Mouse (Mus musculus) midbrain, embryonic 14.5 days (tissue): Measurements from ENCODE around the gene Ifi211. TPM values are rescaled to one million over a fixed set of nuclear protein-coding genes. Genes with fewer than 3 reads are reported as not detected.
A peak's percentile ranks its signal among the peaks of the same experiment; 100 is the strongest.
"Not testable (repeated sequence)": the region's sequence is repeated elsewhere in the genome, so short reads cannot be mapped to it uniquely, and the experiment has no call there.

Source experiments
- ATAC-seq: fragments of 200-750 bp; cut with Nextera tagmentation; 2 replicates; pipeline ENCODE4 v1.8.0; 2017; ENCODE audit warnings: moderate number of reproducible peaks, moderate library complexity; ENCODE audit not compliant: low FRiP score, low TSS enrichment
- DNase-seq: peaks from one replicate; pipeline ENCODE4 v3.0.0-alpha.2; 2015
- H3K27ac ChIP-seq: fragments of 300-500 bp; sonication (generic); replicated peaks from 2 replicates; pipeline ENCODE4 v1.5.1; 2014; ENCODE audit warnings: mild to moderate bottlenecking, low read depth, low read length, moderate library complexity
- H3K27me3 ChIP-seq: fragments of 300-500 bp; sonication (generic); 2 replicates; pipeline ENCODE4 v1.6.1; 2014; ENCODE audit warnings: low read length, control low read depth, mixed read lengths; ENCODE audit not compliant: control insufficient read depth, insufficient read depth
- H3K36me3 ChIP-seq: fragments of 300-500 bp; sonication (generic); 2 replicates; pipeline ENCODE4 v1.6.1; 2014; ENCODE audit warnings: low read length, control low read depth; ENCODE audit not compliant: control insufficient read depth, insufficient read depth
- H3K4me1 ChIP-seq: fragments of 300-500 bp; sonication (generic); 2 replicates; pipeline ENCODE4 v1.6.1; 2014; ENCODE audit warnings: mild to moderate bottlenecking, antibody characterized with exemption, low read length, control low read depth; ENCODE audit not compliant: control insufficient read depth, insufficient read depth
- H3K4me2 ChIP-seq: fragments of 300-500 bp; sonication (generic); 2 replicates; pipeline ENCODE4 v1.6.1; 2014; ENCODE audit warnings: mild to moderate bottlenecking, low read length, moderate library complexity
- H3K4me3 ChIP-seq: fragments of 300-500 bp; sonication (generic); replicated peaks from 2 replicates; pipeline ENCODE4 v1.5.1; 2014; ENCODE audit warnings: low read depth, low read length
- H3K9ac ChIP-seq: fragments of 300-500 bp; sonication (generic); replicated peaks from 2 replicates; pipeline ENCODE4 v1.6.1; 2014; ENCODE audit warnings: mild to moderate bottlenecking, low read length, moderate library complexity
- H3K9me3 ChIP-seq: fragments of 300-500 bp; sonication (generic); 2 replicates; pipeline ENCODE4 v1.6.1; 2016; ENCODE audit warnings: low read length, control low read depth, mixed read lengths; ENCODE audit not compliant: control insufficient read depth
- WGBS: fragments of 180-500 bp; shearing (Covaris S2); extraction: QIAGEN DNeasy Blood & Tissue Kit; methylation state at CpG from one replicate; pipeline ENCODE4 v1.1.7; 2014; 5-methylcytosine and 5-hydroxymethylcytosine counted together
- polyA plus RNA-seq: library from polyadenylated mRNA; unstranded; fragments of >200 nt; fragmentation: Nextera tagmentation; extraction: Ambion mirVana; gene quantifications from 2 replicates; pipeline ENCODE4 v1.2.1, GENCODE M21; 2014

The Ifi211 gene
- 2.8 TPM in 1 of 2 replicates, not detected in the other for polyA plus RNA-seq

GRCm38 (mm10) chr1:173912548-173913255 is at the start of gene Ifi211:
Gene Ifi211 (minus strand): TSS chr1:173913046.
- H3K27me3 ChIP-seq, H3K9ac ChIP-seq, H3K9me3 ChIP-seq, H3K27ac ChIP-seq, H3K4me2 ChIP-seq, H3K36me3 ChIP-seq, ATAC-seq, DNase-seq, H3K4me3 ChIP-seq, H3K4me1 ChIP-seq: not testable (repeated sequence)
- WGBS: 93% methylated on average over 6 of the region's 6 CpGs

GRCm38 (mm10) chr1:173961491-173961890 is 48.6 kb upstream of the Ifi211 start:
- H3K27me3 ChIP-seq, H3K9ac ChIP-seq, H3K36me3 ChIP-seq, H3K27ac ChIP-seq, ATAC-seq, DNase-seq, H3K4me3 ChIP-seq, H3K4me1 ChIP-seq, H3K4me2 ChIP-seq, H3K9me3 ChIP-seq: not testable (repeated sequence)
- WGBS: 95% methylated on average over 1 of the region's 1 CpGs

- DNase-seq, H3K27ac ChIP-seq, H3K4me1 ChIP-seq, H3K36me3 ChIP-seq, H3K27me3 ChIP-seq, H3K4me2 ChIP-seq, H3K9ac ChIP-seq, H3K4me3 ChIP-seq, H3K9me3 ChIP-seq: not testable (repeated sequence)
- ATAC-seq: peak; percentile 50; the same call in 1 of the 2 replicates
- 47% methylated on average over 3 of the region's 3 CpGs for WGBS
Measured at GRCm38 (mm10) chr1:173959998-173960397, 47.2 kb upstream of the Ifi211 start.

GRCm38 (mm10) chr1:173955839-173956527 is 43.1 kb upstream of the Ifi211 start:
- H3K27ac ChIP-seq, H3K9ac ChIP-seq, H3K36me3 ChIP-seq, H3K4me1 ChIP-seq, H3K4me2 ChIP-seq, DNase-seq, H3K9me3 ChIP-seq, H3K27me3 ChIP-seq, ATAC-seq, H3K4me3 ChIP-seq: not testable (repeated sequence)
- WGBS: 80% methylated on average over 3 of the region's 3 CpGs

GRCm38 (mm10) chr1:173955071-173955796 is 42.4 kb upstream of the Ifi211 start:
- ATAC-seq (no peak), DNase-seq (no peak)
- H3K9me3 ChIP-seq: no peaks in the 10 kb centered on the region
- WGBS: 92% methylated on average over 2 of the region's 2 CpGs
- H3K36me3 ChIP-seq: no peaks in the 10 kb centered on the region
- no peaks in the 10 kb centered on the region for H3K27me3 ChIP-seq
- no peak overlapping the region for H3K4me3 ChIP-seq
- no peak overlapping the region for H3K27ac ChIP-seq
- H3K4me2 ChIP-seq: no peak overlapping the region
- no peaks in the 10 kb centered on the region for H3K4me1 ChIP-seq
- H3K9ac ChIP-seq: no peak overlapping the region

- H3K9ac ChIP-seq: no peak overlapping the region
- ATAC-seq (no peak), DNase-seq (no peak)
- H3K4me2 ChIP-seq: no peak overlapping the region
- no peaks in the 10 kb centered on the region for H3K4me1 ChIP-seq
- 85% methylated on average over 1 of the region's 1 CpGs for WGBS
- no peaks in the 10 kb centered on the region for H3K27me3 ChIP-seq
- no peak overlapping the region for H3K27ac ChIP-seq
- H3K4me3 ChIP-seq: no peak overlapping the region
- no peaks in the 10 kb centered on the region for H3K9me3 ChIP-seq
- H3K36me3 ChIP-seq: no peaks in the 10 kb centered on the region
Measured at GRCm38 (mm10) chr1:173953563-173953962, 40.7 kb upstream of the Ifi211 start.

- H3K4me3 ChIP-seq, H3K27me3 ChIP-seq, H3K9ac ChIP-seq, ATAC-seq, H3K4me1 ChIP-seq, H3K27ac ChIP-seq, H3K4me2 ChIP-seq, H3K9me3 ChIP-seq, DNase-seq, H3K36me3 ChIP-seq: not testable (repeated sequence)
- WGBS: 80% methylated on average over 2 of the region's 2 CpGs
Measured at GRCm38 (mm10) chr1:173949044-173949443, 36.2 kb upstream of the Ifi211 start.

- H3K27me3 ChIP-seq, H3K4me2 ChIP-seq, ATAC-seq, DNase-seq, H3K36me3 ChIP-seq, H3K4me3 ChIP-seq, H3K9me3 ChIP-seq, H3K9ac ChIP-seq, H3K27ac ChIP-seq, H3K4me1 ChIP-seq: not testable (repeated sequence)
Measured at GRCm38 (mm10) chr1:173942780-173943066, 29.9 kb upstream of the Ifi211 start.
